Mouse (Mus musculus): ENCODE results near the gene Ccdc33.

Gene Ccdc33

DNA sequence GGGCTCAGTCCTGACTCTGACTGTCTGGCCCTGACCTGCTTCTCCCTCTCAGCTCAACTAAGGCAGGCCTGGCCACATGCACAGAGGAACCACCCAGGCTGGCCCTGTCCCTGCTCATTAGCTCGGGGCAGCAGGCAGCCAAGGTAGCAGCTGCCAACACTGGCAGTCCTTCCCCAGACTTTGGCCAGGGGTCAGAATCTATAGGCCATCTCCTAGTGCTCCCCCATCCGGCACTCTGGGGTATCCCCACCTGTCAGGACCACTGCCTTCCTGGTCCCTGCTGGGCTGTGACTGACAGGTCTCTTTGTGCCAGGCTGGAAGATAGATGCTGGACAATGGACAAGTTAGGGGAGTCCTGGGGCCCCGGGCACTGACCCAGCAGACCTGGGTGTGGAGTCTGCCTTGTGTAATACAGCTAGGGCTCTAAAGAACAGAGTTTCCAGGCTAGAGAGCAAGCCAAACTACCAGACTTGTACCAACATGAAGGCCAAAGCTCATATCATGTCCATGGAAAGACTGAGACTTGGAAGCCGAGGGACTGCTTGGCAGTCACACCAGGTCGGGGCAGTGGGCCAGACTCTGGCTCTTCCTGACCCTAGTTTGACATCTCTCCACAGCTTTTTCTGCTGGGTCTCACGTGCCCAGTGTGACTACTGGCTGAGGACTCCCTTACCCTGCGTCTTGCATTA lies 25.9 kb downstream of the Ccdc33 start:
- DNase-seq (ENCODE audit: extremely low spot score, low spot score): no peak

DNA sequence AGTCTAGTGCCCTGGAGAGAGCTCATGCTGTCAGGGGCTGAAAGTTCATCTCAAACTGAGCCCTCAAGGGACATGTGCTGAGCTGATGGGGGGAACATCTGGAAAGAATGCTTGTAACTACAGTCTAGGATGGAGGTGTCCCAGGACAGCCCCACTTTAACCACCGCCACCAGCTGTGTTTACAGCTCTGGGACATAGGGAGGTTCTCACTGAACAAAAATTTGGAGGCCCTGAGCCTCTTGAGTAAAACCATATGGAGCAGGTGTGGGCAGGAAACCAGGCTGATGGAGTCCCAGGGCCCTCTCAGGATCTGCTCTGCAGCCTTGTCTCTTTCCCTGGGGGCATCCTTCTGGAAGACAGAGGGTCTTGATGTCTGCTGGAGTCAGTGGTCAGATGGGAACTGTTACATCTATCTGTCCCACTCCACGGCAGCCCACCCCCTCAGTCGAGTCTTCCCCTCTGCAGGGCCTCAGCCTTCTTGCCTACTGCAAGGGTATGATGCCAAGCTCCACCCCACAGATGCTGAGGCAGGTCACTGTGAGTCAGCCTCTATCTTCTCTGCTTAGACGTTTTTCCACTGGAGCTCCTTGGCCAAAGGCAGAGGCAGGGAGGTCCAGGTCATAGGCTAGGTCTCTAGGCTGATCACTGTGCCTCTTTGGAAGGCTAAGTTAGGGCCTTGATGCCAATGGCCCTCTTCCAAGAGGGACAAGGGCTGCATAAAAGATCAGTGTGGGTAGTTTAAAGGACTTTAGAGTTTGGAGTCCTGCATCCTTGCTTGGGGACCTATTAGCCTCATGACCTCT lies 26.8 kb downstream of the Ccdc33 start:
- DNase-seq (ENCODE audit: extremely low spot score, low spot score): no peak

- DNase-seq (ENCODE audit: extremely low spot score, low spot score): no peak
These were observed 31.2 kb downstream of the Ccdc33 start for GRCm38 (mm10) chr9:58087277-58087998.

DNA sequence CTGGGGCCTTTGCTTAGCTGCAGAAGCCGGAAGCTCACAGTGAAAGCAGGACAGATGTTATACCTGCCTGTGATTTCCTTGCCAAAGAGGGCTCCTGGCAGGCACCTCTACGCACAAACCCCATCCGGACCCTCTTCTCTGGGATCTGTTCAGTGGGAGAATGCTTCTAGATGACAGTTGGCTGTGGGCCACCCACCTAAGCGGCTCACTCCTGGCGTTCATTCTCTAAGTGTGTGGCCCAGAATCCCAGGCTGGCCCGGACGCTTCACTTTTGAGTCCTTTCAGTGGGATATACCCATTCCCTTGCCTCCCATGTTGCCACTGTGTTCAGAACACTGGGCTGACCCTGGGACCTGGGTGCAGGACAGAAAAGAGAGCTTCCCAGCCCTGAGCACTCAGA lies 31.8 kb downstream of the Ccdc33 start:
- DNase-seq (ENCODE audit: extremely low spot score, low spot score): no peak

DNA sequence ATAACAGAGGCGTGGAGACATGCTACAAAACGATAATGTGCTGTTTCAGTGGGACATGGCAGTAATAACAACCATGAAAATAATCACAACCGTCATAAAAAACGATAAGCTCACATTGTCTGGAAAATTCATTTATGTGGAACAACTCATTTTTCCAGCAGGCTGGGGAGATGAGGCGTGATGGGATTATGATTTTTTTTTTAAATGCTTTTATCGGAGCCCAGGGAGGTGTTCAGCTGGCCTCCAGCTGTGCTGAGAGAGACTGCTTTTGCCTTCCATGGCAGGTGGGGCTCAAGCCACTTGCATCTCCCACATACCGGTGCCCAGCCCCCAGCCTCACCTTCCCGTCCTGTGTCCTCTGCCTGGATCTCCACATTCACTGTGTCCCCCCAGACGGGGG lies 32.4 kb downstream of the Ccdc33 start:
- DNase-seq (ENCODE audit: extremely low spot score, low spot score): no peak

DNA sequence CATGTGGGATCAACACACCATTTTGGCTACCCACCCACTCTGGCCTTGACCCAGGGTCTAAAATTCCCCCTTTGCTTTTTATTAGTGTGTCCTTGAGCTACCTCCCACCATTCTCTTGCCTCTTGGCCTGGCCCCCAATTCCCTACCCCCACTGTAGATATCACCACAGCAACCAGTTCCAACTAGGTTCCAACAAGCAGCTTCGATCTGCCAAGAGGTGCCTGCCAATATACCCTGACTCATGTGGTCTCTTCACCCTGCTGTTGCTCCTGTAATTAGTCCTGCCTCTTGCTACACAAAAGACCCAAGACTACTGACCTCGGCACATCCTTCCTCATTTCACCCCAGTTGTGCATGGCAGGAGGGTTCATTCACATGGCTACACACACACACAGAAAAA lies 33.5 kb downstream of the Ccdc33 start:
- DNase-seq (ENCODE audit: extremely low spot score, low spot score): no peak

DNA sequence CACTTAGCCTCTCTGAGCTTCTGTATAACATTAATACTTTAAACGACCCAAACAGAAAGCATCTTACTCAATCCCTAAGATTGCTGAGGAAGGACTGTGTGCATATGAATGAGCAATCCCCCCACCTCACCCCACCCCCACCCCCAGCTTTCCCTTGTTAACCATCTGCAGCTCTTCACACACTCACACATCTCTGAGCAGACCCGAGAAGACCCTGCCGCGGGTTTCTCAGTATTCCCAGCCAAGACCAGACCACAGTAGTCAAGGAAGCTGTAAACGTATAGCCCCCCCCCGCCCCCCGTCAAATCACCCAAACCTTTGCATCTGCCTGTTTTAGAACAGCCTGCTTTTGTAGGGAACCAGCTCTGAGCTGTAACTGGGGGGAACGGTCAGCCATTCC lies 34.0 kb downstream of the Ccdc33 start:
- DNase-seq (ENCODE audit: extremely low spot score, low spot score): no peak

DNA sequence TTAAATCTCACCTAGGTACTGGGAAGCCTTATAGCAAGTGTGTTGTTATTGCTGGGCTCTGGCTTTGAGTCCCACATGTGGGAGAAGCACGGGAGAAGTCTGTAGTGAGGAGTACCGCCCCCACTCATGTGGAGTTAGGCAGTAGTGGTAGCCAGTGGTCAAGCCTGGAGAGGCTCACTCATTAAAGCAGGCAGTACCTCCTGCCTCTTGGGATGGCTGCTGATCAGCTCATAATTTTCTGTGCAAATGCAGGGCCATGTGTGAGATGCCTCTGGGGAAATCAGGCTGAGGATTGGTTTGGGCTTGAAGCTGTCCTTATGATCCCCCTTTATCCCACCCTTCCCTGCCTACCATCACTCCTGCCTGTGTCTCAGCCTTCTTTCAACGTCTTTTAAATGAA lies 44.1 kb downstream of the Ccdc33 start:
- DNase-seq (ENCODE audit: extremely low spot score, low spot score): no peak

- DNase-seq (ENCODE audit: extremely low spot score, low spot score): no peak
These were observed 51.1 kb downstream of the Ccdc33 start for GRCm38 (mm10) chr9:58067546-58067945.

GRCm38 (mm10) chr9:58066731-58067095 lies 51.9 kb downstream of the Ccdc33 start:
- no peak for DNase-seq (ENCODE audit: extremely low spot score, low spot score)

GRCm38 (mm10) chr9:58065977-58066730 lies 52.5 kb downstream of the Ccdc33 start:
- DNase-seq (ENCODE audit: extremely low spot score, low spot score): no peak

DNA sequence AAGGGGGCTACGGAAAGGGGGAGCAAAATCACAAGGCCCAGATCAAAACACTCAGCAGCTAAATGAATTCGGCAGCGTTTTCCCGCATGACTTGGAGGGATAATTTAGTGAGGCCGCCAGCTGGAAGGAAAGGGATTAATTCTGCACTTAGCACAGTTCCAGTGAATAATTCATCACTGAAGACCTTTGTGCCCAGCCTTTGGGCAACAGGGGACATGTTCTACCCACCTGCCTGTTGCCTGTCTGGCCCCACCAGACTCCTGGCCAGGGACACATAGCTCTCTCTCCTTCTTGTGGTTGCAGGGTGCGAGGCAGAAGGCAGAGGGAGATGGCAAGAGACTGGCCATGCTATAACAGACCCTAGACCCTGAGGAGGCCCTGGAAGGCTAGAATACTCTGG lies 53.1 kb downstream of the Ccdc33 start:
- DNase-seq (ENCODE audit: extremely low spot score, low spot score): no peak

DNA sequence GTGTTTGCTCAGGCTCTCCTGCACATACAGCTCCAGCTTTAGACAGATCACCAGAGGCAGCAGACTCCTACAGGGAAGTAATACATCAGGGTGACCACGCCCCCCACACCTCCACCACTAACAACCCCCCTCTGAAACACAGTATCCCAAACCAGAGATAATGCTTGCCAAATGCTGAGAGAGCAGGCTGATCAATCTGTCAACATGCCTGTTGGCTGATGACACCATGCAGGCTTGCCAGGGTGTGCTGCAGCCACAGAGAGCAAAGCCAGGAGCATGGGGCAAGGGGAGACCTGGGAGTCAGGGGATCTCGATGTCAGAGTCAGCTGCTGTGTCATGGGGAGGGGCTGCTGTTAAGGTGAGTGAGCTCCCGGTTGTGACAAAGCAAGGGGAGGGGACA lies 55.1 kb downstream of the Ccdc33 start, which contains the start of gene Stra6:
Gene Stra6 (plus strand): TSS at position 258 of the 400 bp plus-strand sequence.
- no peak for DNase-seq (ENCODE audit: extremely low spot score, low spot score)

DNA sequence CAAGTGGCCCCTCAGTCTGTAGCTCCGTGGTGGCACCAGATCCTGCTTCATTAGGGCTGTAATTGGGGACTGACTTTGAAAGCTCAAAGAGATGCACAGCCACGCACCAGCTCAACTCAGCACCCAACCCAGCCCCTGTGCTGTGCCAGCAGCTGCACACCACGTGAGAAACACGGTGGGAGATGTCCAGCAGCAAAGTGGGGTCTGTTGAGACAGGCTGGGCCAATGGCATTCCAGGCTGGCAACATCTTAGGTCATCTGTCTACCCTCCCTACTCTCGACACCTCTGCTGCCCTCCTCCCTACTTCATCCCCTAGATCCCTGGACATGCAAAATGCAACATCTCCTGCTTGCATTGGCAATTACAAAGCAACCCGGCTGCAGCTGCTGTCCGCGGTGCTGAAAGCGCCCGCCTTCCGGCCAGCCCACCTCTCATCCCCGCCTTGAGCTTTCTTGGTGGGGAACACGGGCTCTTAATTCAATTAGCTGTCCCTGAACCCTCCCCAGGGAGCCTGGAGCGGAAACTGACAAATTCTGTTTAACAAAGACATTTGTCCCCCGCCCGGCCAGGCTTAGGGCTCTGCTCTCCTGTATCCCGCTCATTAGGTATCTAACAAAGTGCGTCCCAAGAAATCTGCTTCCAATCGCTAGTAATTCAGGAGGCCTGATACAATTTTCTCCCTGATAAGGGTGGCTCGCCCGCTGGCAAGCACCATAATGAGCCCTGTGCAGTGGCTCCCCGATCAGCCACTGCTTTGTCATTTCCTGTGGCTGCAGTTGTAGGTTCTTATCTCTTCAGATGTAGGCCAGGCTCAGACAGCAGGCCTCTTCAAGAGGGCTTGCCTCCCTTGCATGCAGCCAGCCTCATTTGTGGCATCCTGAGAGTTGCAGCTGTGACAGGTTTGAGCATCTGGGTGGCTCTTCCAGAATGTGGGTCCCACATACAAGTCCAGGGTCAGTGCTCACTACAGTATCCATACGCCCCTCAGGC lies 57.7 kb downstream of the Ccdc33 start:
- DNase-seq (ENCODE audit: extremely low spot score, low spot score): peak; percentile 88

GRCm38 (mm10) chr9:58059920-58060319 lies 58.7 kb downstream of the Ccdc33 start:
- no peak for DNase-seq (ENCODE audit: extremely low spot score, low spot score)

DNA sequence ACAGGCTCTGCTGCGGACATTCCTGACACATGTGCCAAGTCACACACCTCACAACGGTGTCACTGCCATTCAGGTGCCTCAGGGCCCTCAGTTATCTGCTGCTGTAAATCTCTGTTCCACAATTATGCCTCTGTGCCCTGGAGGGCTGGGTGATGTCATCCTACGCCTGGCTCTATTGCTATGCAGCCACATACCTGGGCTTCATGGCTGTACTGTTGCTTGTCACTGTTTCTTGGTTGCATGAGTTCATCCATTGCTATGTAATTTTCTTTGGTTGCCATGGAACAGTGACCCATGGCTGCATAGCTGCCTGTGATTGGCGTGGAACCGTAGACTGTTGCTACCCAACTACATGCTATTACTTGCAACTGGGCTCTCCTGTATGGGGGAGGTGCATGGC lies 63.0 kb downstream of the Ccdc33 start:
- no peak for DNase-seq (ENCODE audit: extremely low spot score, low spot score)

GRCm38 (mm10) chr9:58054032-58054431 lies 64.6 kb downstream of the Ccdc33 start:
- no peak for DNase-seq (ENCODE audit: extremely low spot score, low spot score)

DNA sequence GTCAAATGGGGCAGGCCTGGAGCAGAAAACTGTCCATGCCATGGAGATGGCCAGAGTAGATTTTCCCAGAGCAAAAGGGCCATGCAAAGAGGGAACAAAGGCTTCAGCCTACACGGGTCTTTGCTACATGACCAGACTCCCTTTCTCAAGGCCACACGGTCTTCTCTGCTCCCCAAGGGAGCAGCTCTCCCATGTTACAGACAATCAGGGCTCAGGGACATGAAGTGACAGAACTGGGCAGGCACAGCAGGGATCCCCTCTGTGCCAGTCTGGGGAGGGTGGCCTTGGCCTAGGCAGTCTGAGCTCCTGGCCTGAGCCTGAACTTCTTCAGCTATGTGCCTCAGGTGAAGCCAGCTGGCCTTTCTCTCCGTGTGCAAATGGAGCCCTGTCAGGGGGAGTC lies 65.1 kb downstream of the Ccdc33 start:
- no peak for DNase-seq (ENCODE audit: extremely low spot score, low spot score)

GRCm38 (mm10) chr9:58053102-58053501 lies 65.5 kb downstream of the Ccdc33 start:
- DNase-seq (ENCODE audit: extremely low spot score, low spot score): peak; percentile 62

- no peak for DNase-seq (ENCODE audit: extremely low spot score, low spot score)
These were observed 66.7 kb downstream of the Ccdc33 start for GRCm38 (mm10) chr9:58051937-58052336.

Data from neural tube, embryonic 10.5 days (tissue).